23 mouse cellular contexts compared by ENCODE assay signal in genomic region chr8:42958052-42958805, GRCm38 (mm10).
A peak's percentile ranks its signal among the peaks of the same experiment; 100 is the strongest.
DNase-seq lines count a peak whose midpoint lies in the region; ATAC-seq and TF ChIP-seq lines count a peak whose summit lies in the region.
"Had no signal": no experiment of that assay in that cellular context is flagged by ENCODE, and none has a peak within 500 bp of the region (broad histone marks: within the 10 kb centered on the region; RNA-seq: fewer than 3 reads in every experiment).

No protein-coding gene starts in this region.

- no peaks in the 10 kb centered on the region for H3K36me3 ChIP-seq in embryonic facial prominence, embryonic 14.5 days (ENCODE audit: control insufficient read depth, insufficient read depth, low read length)
- H3K36me3 ChIP-seq in embryonic facial prominence, embryonic 10.5 days (replicated peaks): no peaks in the 10 kb centered on the region
- no peaks in the 10 kb centered on the region for H3K36me3 ChIP-seq in lung, postnatal 0 days (ENCODE audit: insufficient read depth, low read length)
- H3K36me3 ChIP-seq: embryonic facial prominence, embryonic 12.5 days; forebrain, embryonic 12.5 days; G1E; hindbrain, embryonic 12.5 days had no signal

- WGBS in embryonic facial prominence, embryonic 14.5 days: 77% methylated on average over 11 of the region's 11 CpGs
- 91% methylated on average over 11 of the region's 11 CpGs for WGBS in embryonic facial prominence, embryonic 10.5 days
- WGBS in lung, postnatal 0 days: 67% methylated on average over 11 of the region's 11 CpGs

- H3K4me2 ChIP-seq in embryonic facial prominence, embryonic 14.5 days (ENCODE audit: low read depth, low read length): no peak overlapping the region
- no peak overlapping the region for H3K4me2 ChIP-seq in lung, postnatal 0 days (replicated peaks; ENCODE audit: low read depth, low read length)
- H3K4me2 ChIP-seq: embryonic facial prominence, embryonic 12.5 days; forebrain, embryonic 12.5 days; hindbrain, embryonic 12.5 days had no signal

- no peak overlapping the region for H3K4me3 ChIP-seq in embryonic facial prominence, embryonic 14.5 days (ENCODE audit: low read depth, low read length)
- H3K4me3 ChIP-seq in embryonic facial prominence, embryonic 10.5 days: no peak overlapping the region
- H3K4me3 ChIP-seq in lung, postnatal 0 days (ENCODE audit: low read depth, low read length): no peak overlapping the region
- H3K4me3 ChIP-seq: embryonic facial prominence, embryonic 12.5 days; forebrain, embryonic 12.5 days; hindbrain, embryonic 12.5 days had no signal

- H3K9me3 ChIP-seq in embryonic facial prominence, embryonic 14.5 days (ENCODE audit: control insufficient read depth, low read length): no peaks in the 10 kb centered on the region
- H3K9me3 ChIP-seq in embryonic facial prominence, embryonic 10.5 days: peaks cover 4% of the 10 kb centered on the region; the same call in 1 of the 2 replicates
- no peaks in the 10 kb centered on the region for H3K9me3 ChIP-seq in lung, postnatal 0 days (ENCODE audit: low read length)
- H3K9me3 ChIP-seq: embryonic facial prominence, embryonic 12.5 days; forebrain, embryonic 12.5 days; G1E; hindbrain, embryonic 12.5 days had no signal

- DNase-seq in embryonic facial prominence, embryonic 14.5 days (ENCODE audit: low spot score): peak; percentile 4
- no peak for DNase-seq in embryonic facial prominence, embryonic 10.5 days (ENCODE audit: low spot score)
- peak; percentile 7 to 17 for DNase-seq in left cerebral cortex, postnatal 14 days (ENCODE audit: low spot score in 2 of 2)
- no peak for DNase-seq in left cerebral cortex, postnatal 36 days (ENCODE audit: low spot score in 2 of 2)
- peak; percentile 8 for DNase-seq in lung, postnatal 0 days (ENCODE audit: low spot score)
- DNase-seq in lung, adult 18-20 months: no peak
- peak; percentile 51 for DNase-seq in brain, embryonic 18.5 days (ENCODE audit: low read depth, low spot score)
- no peak for DNase-seq in T-cell, adult 2 months (ENCODE audit: low spot score)
- DNase-seq: adrenal gland, postnatal 10 days; B cell, adult 2 months; cerebellum, adult 2 months; cerebellum, postnatal 14 days; embryo, embryonic 11 days; gastrocnemius, postnatal 36 days; heart, adult 11 months; heart, postnatal 10 days; heart, postnatal 4 days had no signal

- intact Hi-C loops in left cerebral cortex, postnatal 14 days (cut with DNase I): no loop called here
- intact Hi-C loops in left cerebral cortex, postnatal 36 days (cut with DNase I): no loop called here

- no peak overlapping the region for H3K27ac ChIP-seq in embryonic facial prominence, embryonic 14.5 days (replicated peaks; ENCODE audit: low read depth, low read length)
- H3K27ac ChIP-seq in embryonic facial prominence, embryonic 10.5 days (replicated peaks): no peak overlapping the region
- no peak overlapping the region for H3K27ac ChIP-seq in lung, postnatal 0 days (ENCODE audit: low read length)
- H3K27ac ChIP-seq: embryonic facial prominence, embryonic 12.5 days; forebrain, embryonic 12.5 days; hindbrain, embryonic 12.5 days; hindbrain, postnatal 0 days had no signal

- TF ChIP-seq EP300 in lung, postnatal 0 days (IDR thresholded peaks at IDR 0.05): no peak

- H3K4me1 ChIP-seq in embryonic facial prominence, embryonic 14.5 days (ENCODE audit: control insufficient read depth, insufficient read depth, low read length): no peaks in the 10 kb centered on the region
- no peaks in the 10 kb centered on the region for H3K4me1 ChIP-seq in embryonic facial prominence, embryonic 10.5 days
- H3K4me1 ChIP-seq in lung, postnatal 0 days (ENCODE audit: insufficient read depth, low read depth, low read length): no peaks in the 10 kb centered on the region
- H3K4me1 ChIP-seq: embryonic facial prominence, embryonic 12.5 days; forebrain, embryonic 12.5 days; hindbrain, embryonic 12.5 days had no signal

- ATAC-seq in embryonic facial prominence, embryonic 14.5 days (ENCODE audit: low read depth): no peak
- ATAC-seq in lung, postnatal 0 days: no peak
- ATAC-seq: CD4-positive, CD25-positive, alpha-beta regulatory T cell, adult 4 months; hindbrain, postnatal 0 days had no signal

- no peaks in the 10 kb centered on the region for H3K27me3 ChIP-seq in embryonic facial prominence, embryonic 14.5 days (replicated peaks; ENCODE audit: control insufficient read depth, insufficient read depth, low read length)
- no peaks in the 10 kb centered on the region for H3K27me3 ChIP-seq in embryonic facial prominence, embryonic 10.5 days (replicated peaks; ENCODE audit: low read depth, poor library complexity, severe bottlenecking)
- no peaks in the 10 kb centered on the region for H3K27me3 ChIP-seq in lung, postnatal 0 days (replicated peaks; ENCODE audit: insufficient read depth, low read length)
- H3K27me3 ChIP-seq: embryonic facial prominence, embryonic 12.5 days; forebrain, embryonic 12.5 days; hindbrain, embryonic 12.5 days had no signal

- no peak overlapping the region for H3K9ac ChIP-seq in embryonic facial prominence, embryonic 14.5 days (ENCODE audit: low read depth, low read length)
- H3K9ac ChIP-seq in lung, postnatal 0 days (replicated peaks; ENCODE audit: low read depth): no peak overlapping the region
- H3K9ac ChIP-seq: embryonic facial prominence, embryonic 12.5 days; forebrain, embryonic 12.5 days; hindbrain, embryonic 12.5 days had no signal

- no peak for TF ChIP-seq CTCF in lung, postnatal 0 days (IDR thresholded peaks at IDR 0.05)

Comparison
In these comparisons a context has a peak if more than half of its experiments do, and no peak if none do; other contexts are left out.
1. DNase-seq: peak in embryonic facial prominence, embryonic 14.5 days (single experiment), left cerebral cortex, postnatal 14 days (2 of 2), lung, postnatal 0 days (single experiment) and brain, embryonic 18.5 days (single experiment); none in embryonic facial prominence, embryonic 10.5 days (single experiment), left cerebral cortex, postnatal 36 days (0 of 2), lung, adult 18-20 months (0 of 2) and T-cell, adult 2 months (single experiment).